Mouse (Mus musculus): ENCODE data around the gene Yars2.
A peak's percentile ranks its signal among the peaks of the same experiment; 100 is the strongest.
"Not testable (repeated sequence)": the region's sequence is repeated elsewhere in the genome, so short reads cannot be mapped to it uniquely, and the experiment has no call there.

Gene Yars2

GRCm38 (mm10) chr16:16302369-16303137 lies at the start of gene Yars2:
Yars2 (plus strand) TSS chr16:16302965.
- DNase-seq (ENCODE audit: low read depth, low spot score), result peak; percentile 90

- DNase-seq (ENCODE audit: low read depth, low spot score), result no peak
These were observed 49.3 kb upstream of the Yars2 start for GRCm38 (mm10) chr16:16253326-16254074.

GRCm38 (mm10) chr16:16255217-16255616 lies 47.5 kb upstream of the Yars2 start:
- DNase-seq (ENCODE audit: low read depth, low spot score), result no peak

- DNase-seq (ENCODE audit: low read depth, low spot score), result no peak
These were observed 46.9 kb upstream of the Yars2 start for GRCm38 (mm10) chr16:16255874-16256273.

GRCm38 (mm10) chr16:16256672-16257071 lies 46.1 kb upstream of the Yars2 start:
- DNase-seq (ENCODE audit: low read depth, low spot score), result no peak

- DNase-seq (ENCODE audit: low read depth, low spot score), result no peak
These were observed 41.9 kb upstream of the Yars2 start for GRCm38 (mm10) chr16:16260882-16261281.

- no peak for DNase-seq (ENCODE audit: low read depth, low spot score)
These were observed 41.3 kb upstream of the Yars2 start for GRCm38 (mm10) chr16:16261481-16261880.

GRCm38 (mm10) chr16:16262436-16262835 lies 40.3 kb upstream of the Yars2 start:
- no peak for DNase-seq (ENCODE audit: low read depth, low spot score)

- DNase-seq (ENCODE audit: low read depth, low spot score), result no peak
These were observed 29.8 kb upstream of the Yars2 start for GRCm38 (mm10) chr16:16272978-16273377.

- DNase-seq (ENCODE audit: low read depth, low spot score), result no peak
These were observed 29.0 kb upstream of the Yars2 start for GRCm38 (mm10) chr16:16273752-16274151.

- DNase-seq (ENCODE audit: low read depth, low spot score), result no peak
These were observed 518 bp downstream of the Yars2 start for GRCm38 (mm10) chr16:16303138-16303827.

- DNase-seq (ENCODE audit: low read depth, low spot score), result no peak
These were observed 1.1 kb downstream of the Yars2 start for GRCm38 (mm10) chr16:16303888-16304287.

GRCm38 (mm10) chr16:16311319-16311718 lies 8.6 kb downstream of the Yars2 start:
- DNase-seq (ENCODE audit: low read depth, low spot score), result no peak

GRCm38 (mm10) chr16:16325775-16326336 lies 23.1 kb downstream of the Yars2 start:
- DNase-seq (ENCODE audit: low read depth, low spot score), result no peak

GRCm38 (mm10) chr16:16346420-16346819 lies 43.7 kb downstream of the Yars2 start:
- no peak for DNase-seq (ENCODE audit: low read depth, low spot score)

GRCm38 (mm10) chr16:16357908-16358307 lies 55.1 kb downstream of the Yars2 start:
- DNase-seq (ENCODE audit: low read depth, low spot score), result no peak

- DNase-seq (ENCODE audit: low read depth, low spot score), result peak; percentile 84
These were observed 55.8 kb downstream of the Yars2 start, which contains the start of gene Dnm1l for GRCm38 (mm10) chr16:16358481-16359100. Dnm1l (minus strand) TSS chr16:16358959.

GRCm38 (mm10) chr16:16359101-16359482 lies 56.3 kb downstream of the Yars2 start:
- DNase-seq (ENCODE audit: low read depth, low spot score), result not testable (repeated sequence)

Measured in brain, embryonic 18.5 days (tissue).